Mouse (Mus musculus) myocyte (in vitro differentiated cells): Measurements from ENCODE around the gene Wnt1.

Source experiments
- CEBPB ChIP-seq: IDR thresholded peaks from 2 replicates; pipeline ENCODE4 v1.6.1; 2011; ENCODE audit warnings: mild to moderate bottlenecking, moderate library complexity; ENCODE audit not compliant: poor library complexity, insufficient read depth, severe bottlenecking
- E2F4 ChIP-seq: IDR thresholded peaks from one replicate; pipeline ENCODE4 v1.6.1; 2011; ENCODE audit warnings: mild to moderate bottlenecking, control low read depth, moderate library complexity; ENCODE audit not compliant: insufficient read depth
- MAX ChIP-seq: IDR thresholded peaks from one replicate; pipeline ENCODE4 v1.6.1; 2011; ENCODE audit warnings: low read depth, mild to moderate bottlenecking, control low read depth
- MYOD1 ChIP-seq, 3 experiments: IDR thresholded peaks; one replicate each; pipeline ENCODE4 v1.6.1; 2011; ENCODE audit warnings: control low read depth in 2 of 3, low read depth in 2 of 3, mild to moderate bottlenecking in 2 of 3, moderate library complexity in 1 of 3; ENCODE audit not compliant: insufficient read length in 2 of 3, control insufficient read depth in 1 of 3
- MYOG ChIP-seq, 3 experiments: IDR thresholded peaks; one replicate each; pipeline ENCODE4 v1.6.1; 2011; ENCODE audit warnings: control low read depth in 2 of 3, low read depth in 2 of 3, mild to moderate bottlenecking in 2 of 3; ENCODE audit not compliant: insufficient read length in 2 of 3, control insufficient read depth in 1 of 3, insufficient read depth in 1 of 3
- POLR2A ChIP-seq: IDR thresholded peaks from one replicate; pipeline ENCODE4 v1.6.1; 2011; ENCODE audit warnings: low read depth, mild to moderate bottlenecking, control low read depth, moderate library complexity; ENCODE audit not compliant: insufficient read length
- POLR2AphosphoS2 ChIP-seq: IDR thresholded peaks from one replicate; pipeline ENCODE4 v1.6.1; 2011; ENCODE audit warnings: low read depth, control low read depth; ENCODE audit not compliant: insufficient read length
- REST ChIP-seq: IDR thresholded peaks from one replicate; pipeline ENCODE4 v1.6.1; 2011; ENCODE audit warnings: mild to moderate bottlenecking, control low read depth, moderate library complexity; ENCODE audit not compliant: insufficient read depth, insufficient read length
- SRF ChIP-seq: IDR thresholded peaks from one replicate; pipeline ENCODE4 v1.6.1; 2011; ENCODE audit warnings: low read depth; ENCODE audit not compliant: control insufficient read depth, insufficient read length
- TCF12 ChIP-seq: IDR thresholded peaks from one replicate; pipeline ENCODE4 v1.6.1; 2011; ENCODE audit warnings: mild to moderate bottlenecking, control low read depth; ENCODE audit not compliant: poor library complexity, insufficient read depth, severe bottlenecking
- TCF3 ChIP-seq: IDR thresholded peaks from one replicate; pipeline ENCODE4 v1.6.1; 2011; ENCODE audit warnings: low read depth, control low read depth; ENCODE audit not compliant: insufficient read length
- USF1 ChIP-seq: IDR thresholded peaks from one replicate; pipeline ENCODE4 v1.6.1; 2011; ENCODE audit warnings: low read depth, mild to moderate bottlenecking, control low read depth, moderate library complexity

DNA sequence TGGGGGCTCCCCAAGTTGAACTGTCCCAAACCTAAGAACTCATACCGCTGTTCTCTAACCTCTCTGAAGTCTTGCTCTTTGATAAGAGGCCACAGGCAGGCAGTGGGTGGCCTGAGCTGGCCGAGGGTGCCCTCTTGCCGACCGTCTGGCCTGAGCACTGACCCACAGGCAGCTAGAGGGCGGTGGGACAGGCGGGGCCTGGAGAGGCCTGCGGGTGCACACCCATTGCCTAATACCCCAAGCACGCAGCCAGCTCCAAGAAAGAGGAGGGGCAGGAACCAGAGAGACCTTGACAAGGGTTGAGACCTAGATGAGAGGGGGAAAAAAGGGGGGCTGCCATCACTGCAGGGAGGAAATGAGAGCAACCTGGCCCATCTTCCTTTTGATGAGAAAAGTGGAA, 9.6 kb upstream of the Wnt1 start:
- no peak for TF ChIP-seq USF1
- TF ChIP-seq POLR2A: peak; percentile 71
- TF ChIP-seq MYOG (IDR thresholded peaks at IDR 0.05; ENCODE audit: control insufficient read depth in 1 of 3, insufficient read depth in 1 of 3, insufficient read length in 2 of 3, low read depth in 2 of 3): peak in 2 of 3 experiments; percentile 37 to 81
- no peak for TF ChIP-seq MAX
- TF ChIP-seq TCF3: no peak
- no peak for TF ChIP-seq E2F4
- peak in 1 of 3 experiments; percentile 66 for TF ChIP-seq MYOD1 (IDR thresholded peaks at IDR 0.05; ENCODE audit: control insufficient read depth in 1 of 3, insufficient read length in 2 of 3, low read depth in 2 of 3)
- TF ChIP-seq POLR2AphosphoS2: no peak
- peak; percentile 82; the same call in 1 of the 2 replicates for TF ChIP-seq CEBPB
- no peak for TF ChIP-seq SRF
- no peak for TF ChIP-seq TCF12
- no peak for TF ChIP-seq REST
